Mouse (Mus musculus) left cerebral cortex, adult 2 months (tissue): ENCODE data around the gene Srrm3. TPM values are rescaled to one million over a fixed set of nuclear protein-coding genes. Genes with fewer than 3 reads are reported as not detected.

Experiments
- DNase-seq, 2 experiments: peaks; one replicate each; pipeline ENCODE4 v3.0.0; 2021 to 2022; ENCODE audit warnings: low spot score in 2 of 2, mixed read lengths in 1 of 2; ENCODE audit errors: extremely low spot score in 1 of 2
- H3K27ac ChIP-seq: fragments of 200-600 bp; 2 replicates; pipeline ENCODE4 v1.8.1; 2022
- H3K4me3 ChIP-seq: fragments of 200-600 bp; 2 replicates; pipeline ENCODE4 v1.8.1; 2022
- CTCF ChIP-seq: fragments of 200-600 bp; IDR thresholded peaks from 2 replicates; pipeline ENCODE4 v1.8.1; 2022; ENCODE audit warnings: antibody characterized with exemption, mild to moderate bottlenecking, moderate library complexity
- intact Hi-C: fragments of 180-260 bp; cut with DNase I; formaldehyde crosslinking; loops from one replicate; pipeline ENCODE4 v1.15.1; 2025
- total RNA-seq, 2 experiments: library from RNA; stranded (reverse); gene quantifications; 2 replicates each; pipeline ENCODE4 v1.2.3; 2021

Srrm3 gene
- total RNA-seq, 2 experiments from 2014 or later = 97.9 to 109 TPM

DNA sequence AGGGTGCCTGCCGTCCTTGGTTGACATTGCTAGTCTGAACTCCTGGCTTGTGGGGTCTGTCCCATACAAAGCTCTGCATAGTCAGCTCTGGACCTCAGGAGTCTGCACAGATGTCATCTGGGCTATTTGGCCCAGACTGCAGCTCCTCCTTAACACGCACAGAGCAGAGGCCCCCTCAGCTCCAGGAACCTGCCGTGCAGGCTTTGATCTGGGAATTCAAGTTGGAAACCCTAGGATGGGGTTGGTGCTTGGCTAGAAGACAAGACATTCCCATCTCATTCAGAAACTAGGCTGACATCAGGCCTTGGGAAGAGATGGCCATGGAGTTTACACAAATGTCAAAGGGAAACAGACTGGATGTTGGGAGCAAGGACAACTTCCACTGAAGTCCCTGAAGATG is 17.8 kb downstream of the Srrm3 start:
- no peak overlapping the region for H3K27ac ChIP-seq

GRCm38 (mm10) chr5:135826225-135826624 is 19.5 kb downstream of the Srrm3 start:
- H3K27ac ChIP-seq = peak overlapping the region; percentile 55; the same call in 1 of the 2 replicates
- H3K4me3 ChIP-seq = no peak overlapping the region
- intact Hi-C loops = no loop called here
- no peak for TF ChIP-seq CTCF
- no peak for DNase-seq

More for the DNA sequence above, 17.8 kb downstream of the Srrm3 start:
- H3K4me3 ChIP-seq = no peak overlapping the region
- no peak for DNase-seq
- no peak for TF ChIP-seq CTCF
- intact Hi-C loops = no loop called here

GRCm38 (mm10) chr5:135829381-135829780 is 22.7 kb downstream of the Srrm3 start:
- DNase-seq = no peak
- TF ChIP-seq CTCF = no peak
- intact Hi-C loops = no loop called here
- H3K4me3 ChIP-seq = no peak overlapping the region
- H3K27ac ChIP-seq = no peak overlapping the region

DNA sequence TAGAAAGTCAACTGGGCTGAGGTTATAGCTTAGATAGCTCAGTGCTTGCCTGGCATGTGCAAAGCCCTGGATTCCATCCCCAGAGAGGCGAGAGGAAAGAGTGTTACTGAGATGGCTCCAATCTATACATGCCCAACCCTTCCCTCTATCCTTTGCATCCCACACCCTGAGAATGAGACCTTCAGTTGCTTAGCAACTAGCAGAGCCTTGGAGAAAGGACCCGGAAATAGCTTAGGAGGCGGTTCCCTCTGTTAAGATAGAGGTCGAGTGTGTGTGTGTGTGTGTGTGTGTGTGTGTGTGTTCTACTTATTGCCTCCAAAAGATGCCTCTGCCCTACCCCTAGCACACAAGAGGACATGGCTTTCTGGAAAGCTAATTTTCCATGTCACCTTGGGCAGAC is 26.0 kb downstream of the Srrm3 start:
- TF ChIP-seq CTCF = no peak
- DNase-seq = peak in 1 of 2 experiments; percentile 46
- Histone ChIP-seq H3K4me3 (no peak overlapping the region), H3K27ac (peak overlapping the region; percentile 82)
- intact Hi-C loops = no loop called here

DNA sequence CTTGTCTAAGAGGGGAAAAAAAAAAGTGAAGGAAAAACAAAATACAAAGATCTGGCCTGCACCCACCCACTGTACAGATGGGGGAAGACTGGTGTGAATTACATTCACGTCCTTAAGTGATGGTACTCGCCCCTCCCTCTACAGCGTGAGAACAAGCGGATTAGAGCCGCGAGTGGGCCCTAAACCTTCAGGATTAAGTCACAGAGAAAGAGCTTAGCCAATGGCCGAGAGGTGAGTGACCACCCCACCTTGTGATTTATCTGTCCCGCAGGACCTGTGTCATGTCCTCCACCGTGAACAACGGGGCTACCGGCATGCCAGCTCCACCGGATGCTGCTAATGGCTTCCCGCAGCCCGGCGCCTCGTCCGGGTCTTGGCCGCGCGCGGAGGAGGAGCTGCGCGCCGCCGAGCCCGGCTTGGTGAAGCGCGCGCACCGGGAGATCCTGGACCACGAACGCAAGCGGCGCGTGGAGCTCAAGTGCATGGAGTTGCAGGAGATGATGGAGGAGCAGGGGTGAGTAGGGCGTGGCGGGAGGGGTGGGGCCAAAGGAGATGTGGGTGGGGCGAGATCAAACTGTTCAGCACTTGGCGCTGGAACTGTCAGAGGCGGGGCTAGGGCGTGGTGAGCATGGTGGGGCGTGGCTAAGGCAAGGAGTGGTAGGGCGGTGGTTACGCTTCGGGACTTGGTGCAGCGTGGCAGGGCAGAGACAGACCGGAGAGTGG is 28.2 kb downstream of the Srrm3 start:
- peak; percentile 64 to 79 for DNase-seq
- intact Hi-C loops = loop anchor here (1.0 kb wide), 1 partner anchor 15 kb away; no protein-coding TSS in a partner anchor
- Histone ChIP-seq H3K27ac (peak overlapping the region; percentile 76), H3K4me3 (peak overlapping the region; percentile 41)
- TF ChIP-seq CTCF = no peak

DNA sequence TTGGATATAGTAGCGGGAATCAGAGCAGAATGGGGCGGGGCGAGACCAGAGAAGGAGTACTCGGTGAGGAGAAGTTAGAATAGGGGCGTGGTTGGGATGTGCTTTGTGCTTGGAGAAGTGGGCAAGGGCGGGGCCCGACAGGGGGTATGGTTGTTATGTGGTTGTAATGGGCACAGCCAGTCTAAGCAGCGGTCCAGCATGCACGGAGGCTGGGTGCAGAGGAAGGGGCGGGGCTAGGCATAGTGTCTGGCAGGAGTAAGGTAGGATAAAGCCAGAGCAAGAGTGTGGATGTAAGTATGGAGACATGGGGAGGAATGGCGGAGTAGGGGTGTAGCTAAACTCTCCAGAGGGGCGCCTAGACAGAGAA is 28.8 kb downstream of the Srrm3 start:
- no peak overlapping the region for H3K27ac ChIP-seq
- intact Hi-C loops = no loop called here
- no peak for TF ChIP-seq CTCF

GRCm38 (mm10) chr5:135835981-135836380 is 29.3 kb downstream of the Srrm3 start:
- no peak for TF ChIP-seq CTCF
- Histone ChIP-seq H3K4me3 (no peak overlapping the region), H3K27ac (no peak overlapping the region)
- intact Hi-C loops = no loop called here
- no peak for DNase-seq

More for the DNA sequence above, 28.8 kb downstream of the Srrm3 start:
- no peak for DNase-seq
- H3K4me3 ChIP-seq = peak overlapping the region; percentile 41

DNA sequence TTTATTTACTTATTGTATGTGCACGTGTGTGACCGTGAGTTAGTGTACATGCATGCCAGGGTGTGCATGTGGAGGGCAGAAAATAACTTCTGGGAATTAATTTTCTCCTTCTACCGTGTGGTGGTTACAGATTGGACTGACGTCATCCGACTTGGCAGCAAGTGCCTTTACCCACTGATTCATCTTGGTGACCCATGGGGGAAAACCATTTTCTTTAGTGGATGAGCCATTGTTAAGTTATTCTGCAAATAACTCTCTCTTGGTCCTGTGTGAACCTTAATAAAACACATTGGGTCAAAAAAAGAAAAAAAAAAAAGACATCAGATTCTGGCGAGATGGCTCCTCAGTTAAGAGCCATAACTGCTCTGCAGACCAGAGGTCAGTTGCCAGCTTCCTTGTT is 35.0 kb downstream of the Srrm3 start:
- H3K27ac ChIP-seq = no peak overlapping the region
- no peak for TF ChIP-seq CTCF
- no peak overlapping the region for H3K4me3 ChIP-seq
- no peak for DNase-seq
- intact Hi-C loops = no loop called here

DNA sequence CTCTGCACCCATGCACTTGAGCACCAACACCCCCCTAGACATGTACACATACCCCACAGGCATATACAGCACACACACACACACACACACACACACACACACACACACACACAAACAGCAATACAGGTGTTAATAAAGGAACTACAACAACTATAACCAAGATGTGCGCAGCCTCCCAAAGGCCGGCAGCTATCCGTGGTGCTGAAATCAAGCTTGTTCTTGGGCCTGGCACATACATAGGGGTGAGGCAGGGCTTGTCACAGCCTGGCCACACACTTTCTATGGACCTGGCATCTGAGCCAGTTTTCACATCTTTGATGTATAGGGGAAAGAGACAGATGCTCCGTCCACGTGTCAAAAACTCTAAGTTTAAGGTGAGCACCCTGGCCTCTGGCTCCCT is 36.7 kb downstream of the Srrm3 start:
- intact Hi-C loops = no loop called here
- no peak overlapping the region for H3K4me3 ChIP-seq
- DNase-seq = no peak
- H3K27ac ChIP-seq = no peak overlapping the region
- TF ChIP-seq CTCF = no peak

- intact Hi-C loops = no loop called here
- DNase-seq = no peak
- Histone ChIP-seq H3K4me3 (no peak overlapping the region), H3K27ac (no peak overlapping the region; the same call in none of the 2 replicates)
- no peak for TF ChIP-seq CTCF
These were observed 39.1 kb downstream of the Srrm3 start for GRCm38 (mm10) chr5:135845676-135846320.

DNA sequence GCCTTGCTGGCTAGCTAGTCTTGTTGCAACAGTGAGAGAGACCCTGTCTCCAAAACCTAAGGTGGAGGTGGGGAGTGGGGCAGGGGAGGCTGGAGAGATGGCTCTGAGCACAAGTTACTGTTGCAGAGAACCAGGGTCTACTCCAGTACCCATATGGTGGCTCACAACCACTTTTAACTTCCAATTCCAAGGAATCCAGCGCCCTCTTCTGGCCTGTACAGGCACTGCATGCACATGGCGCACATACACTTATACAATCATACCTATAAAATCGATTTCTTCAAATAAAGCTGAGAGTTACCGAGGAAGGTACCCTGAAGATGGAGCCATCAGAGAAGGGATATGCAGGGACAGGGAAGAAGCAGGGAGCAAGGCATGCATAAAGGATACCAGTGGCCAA is 40.8 kb downstream of the Srrm3 start:
- no peak for DNase-seq
- H3K27ac ChIP-seq = peak overlapping the region; percentile 56
- H3K4me3 ChIP-seq = no peak overlapping the region
- TF ChIP-seq CTCF = peak; percentile 48
- intact Hi-C loops = no loop called here

DNA sequence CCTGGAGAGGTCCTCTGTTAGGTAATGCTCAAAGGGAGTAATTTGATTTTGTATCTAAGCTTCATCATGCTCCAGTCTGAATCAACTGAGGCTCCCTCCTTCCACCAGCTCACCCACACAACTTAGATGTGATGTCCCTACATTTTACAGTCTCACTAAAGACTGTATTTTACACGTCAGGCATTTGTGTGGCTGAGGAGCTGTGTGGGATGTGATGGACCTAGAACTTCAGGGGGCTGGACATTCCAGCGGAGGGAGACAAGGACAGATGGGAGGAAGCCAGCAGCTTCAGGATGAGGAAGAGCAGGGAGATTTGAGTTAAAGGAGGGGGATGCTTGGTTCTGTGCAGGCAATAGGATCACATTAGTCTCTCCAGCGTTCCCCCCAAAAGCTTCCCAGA is 41.2 kb downstream of the Srrm3 start:
- DNase-seq = no peak
- Histone ChIP-seq H3K27ac (peak overlapping the region; percentile 56), H3K4me3 (no peak overlapping the region)
- TF ChIP-seq CTCF = no peak
- intact Hi-C loops = no loop called here
